Mouse (Mus musculus) ES-E14 (cell line): Measurements from ENCODE around the gene Usp29.

Source experiments
- ZC3H11A ChIP-seq: IDR thresholded peaks from 2 replicates; pipeline ENCODE4 v1.6.1; 2012; ENCODE audit warnings: low read depth, mild to moderate bottlenecking, inconsistent platforms, low read length, borderline replicate concordance
- ZNF384 ChIP-seq: IDR thresholded peaks from 2 replicates; pipeline ENCODE4 v1.6.1; 2012; ENCODE audit warnings: low read depth, low read length, inconsistent platforms

- no peak for TF ChIP-seq ZNF384
- no peak for TF ChIP-seq ZC3H11A
Observed at GRCm38 (mm10) chr7:6731373-6731772, 995 bp downstream of the Usp29 start.
